Mouse (Mus musculus) lung, postnatal 0 days (tissue): ENCODE measurements around the gene Ginm1. TPM values are rescaled to one million over a fixed set of nuclear protein-coding genes. Genes with fewer than 3 reads are reported as not detected.

Experiments used
- ATAC-seq: fragments of 200-750 bp; cut with Nextera tagmentation; 2 replicates; pipeline ENCODE4 v1.8.0; 2017; ENCODE audit warnings: moderate library complexity
- DNase-seq: peaks from one replicate; pipeline ENCODE4 v3.0.0-alpha.2; 2016; ENCODE audit warnings: low spot score
- H3K27ac ChIP-seq: fragments of 300-500 bp; sonication (generic); 2 replicates; pipeline ENCODE4 v1.5.1; 2014; ENCODE audit warnings: antibody characterized with exemption, mild to moderate bottlenecking, low read length, mixed read lengths
- H3K27me3 ChIP-seq: fragments of 300-500 bp; sonication (generic); replicated peaks from 2 replicates; pipeline ENCODE4 v1.6.1; 2014; ENCODE audit warnings: low read length, mixed read lengths; ENCODE audit not compliant: insufficient read depth
- H3K36me3 ChIP-seq: fragments of 300-500 bp; sonication (generic); 2 replicates; pipeline ENCODE4 v1.6.1; 2014; ENCODE audit warnings: low read length, mixed read lengths; ENCODE audit not compliant: insufficient read depth
- H3K4me1 ChIP-seq: fragments of 300-500 bp; sonication (generic); 2 replicates; pipeline ENCODE4 v1.6.1; 2014; ENCODE audit warnings: antibody characterized with exemption, low read depth, low read length, mixed read lengths; ENCODE audit not compliant: insufficient read depth
- H3K4me2 ChIP-seq: fragments of 300-500 bp; sonication (generic); replicated peaks from 2 replicates; pipeline ENCODE4 v1.6.1; 2014; ENCODE audit warnings: low read depth, mild to moderate bottlenecking, low read length, moderate library complexity, mixed read lengths
- H3K4me3 ChIP-seq: fragments of 300-500 bp; sonication (generic); 2 replicates; pipeline ENCODE4 v1.5.1; 2014; ENCODE audit warnings: low read depth, low read length
- H3K9ac ChIP-seq: fragments of 300-500 bp; sonication (generic); replicated peaks from 2 replicates; pipeline ENCODE4 v1.6.1; 2014; ENCODE audit warnings: low read depth, mild to moderate bottlenecking
- H3K9me3 ChIP-seq: fragments of 300-500 bp; sonication (generic); 2 replicates; pipeline ENCODE4 v1.6.1; 2016; ENCODE audit warnings: low read length, mixed read lengths
- CTCF ChIP-seq: IDR thresholded peaks from 2 replicates; pipeline ENCODE4 v1.5.1; 2016; ENCODE audit warnings: antibody characterized with exemption, mild to moderate bottlenecking
- EP300 ChIP-seq: IDR thresholded peaks from 2 replicates; pipeline ENCODE4 v1.6.1; 2016; ENCODE audit warnings: antibody characterized with exemption, mild to moderate bottlenecking, control low read depth
- WGBS: fragments of 180-500 bp; shearing (Covaris S2); extraction: QIAGEN DNeasy Blood & Tissue Kit; methylation state at CpG from one replicate; pipeline ENCODE4 v1.1.7; 2014; 5-methylcytosine and 5-hydroxymethylcytosine counted together
- polyA plus RNA-seq: library from polyadenylated mRNA; unstranded; fragments of >200 nt; fragmentation: Nextera tagmentation; extraction: Ambion mirVana; gene quantifications from 2 replicates; pipeline ENCODE4 v1.2.1, GENCODE M21; 2015

The Ginm1 gene
- polyA plus RNA-seq, 1 experiment from 2014 or later, result 167 TPM

- Histone ChIP-seq H3K9me3 (no peaks in the 10 kb centered on the region), H3K4me1 (no peaks in the 10 kb centered on the region), H3K4me2 (no peak overlapping the region), H3K9ac (no peak overlapping the region), H3K4me3 (no peak overlapping the region), H3K27ac (no peak overlapping the region), H3K36me3 (peaks cover 29% of the 10 kb centered on the region), H3K27me3 (no peaks in the 10 kb centered on the region)
- DNase-seq, result no peak
- 85% methylated on average over 4 of the region's 4 CpGs for WGBS
- ATAC-seq, result no peak
- TF ChIP-seq CTCF (no peak), EP300 (no peak)
Measured at GRCm38 (mm10) chr10:7818676-7819075, 26.1 kb upstream of the Ginm1 start.

GRCm38 (mm10) chr10:7816476-7816875 is 23.9 kb upstream of the Ginm1 start:
- H3K36me3 ChIP-seq, result peaks cover 21% of the 10 kb centered on the region
- TF ChIP-seq EP300, result no peak
- TF ChIP-seq CTCF, result no peak
- 74% methylated on average over 2 of the region's 2 CpGs for WGBS
- H3K9me3 ChIP-seq, result no peaks in the 10 kb centered on the region
- DNase-seq (no peak), ATAC-seq (no peak)
- H3K4me3 ChIP-seq, result no peak overlapping the region
- H3K27ac ChIP-seq, result no peak overlapping the region
- no peaks in the 10 kb centered on the region for H3K27me3 ChIP-seq
- no peak overlapping the region for H3K4me2 ChIP-seq
- H3K9ac ChIP-seq, result no peak overlapping the region
- H3K4me1 ChIP-seq, result no peaks in the 10 kb centered on the region

GRCm38 (mm10) chr10:7809937-7810336 is 17.3 kb upstream of the Ginm1 start:
- Histone ChIP-seq H3K4me3 (no peak overlapping the region), H3K9ac (no peak overlapping the region), H3K27ac (no peak overlapping the region), H3K36me3 (peaks cover 23% of the 10 kb centered on the region), H3K27me3 (no peaks in the 10 kb centered on the region), H3K4me1 (no peaks in the 10 kb centered on the region), H3K4me2 (no peak overlapping the region), H3K9me3 (no peaks in the 10 kb centered on the region)
- DNase-seq (peak; percentile 79), ATAC-seq (peak; percentile 21; the same call in 1 of the 2 replicates)
- TF ChIP-seq CTCF, result peak; percentile 76
- TF ChIP-seq EP300, result no peak
- WGBS, result 35% methylated on average over 2 of the region's 2 CpGs

- TF ChIP-seq CTCF (no peak), EP300 (no peak)
Measured at GRCm38 (mm10) chr10:7802519-7803140, 10.0 kb upstream of the Ginm1 start.

GRCm38 (mm10) chr10:7801258-7801657 is 8.6 kb upstream of the Ginm1 start:
- WGBS, result 85% methylated on average over 3 of the region's 3 CpGs
- Histone ChIP-seq H3K9ac (no peak overlapping the region), H3K27ac (no peak overlapping the region), H3K4me3 (no peak overlapping the region), H3K36me3 (peaks cover 48% of the 10 kb centered on the region), H3K27me3 (no peaks in the 10 kb centered on the region), H3K4me1 (no peaks in the 10 kb centered on the region), H3K4me2 (no peak overlapping the region), H3K9me3 (no peaks in the 10 kb centered on the region)
- TF ChIP-seq EP300 (no peak), CTCF (no peak)
- DNase-seq (no peak), ATAC-seq (no peak)

More at GRCm38 (mm10) chr10:7802519-7803140, 10.0 kb upstream of the Ginm1 start:
- Histone ChIP-seq H3K36me3 (peaks cover 48% of the 10 kb centered on the region), H3K4me3 (no peak overlapping the region), H3K27ac (no peak overlapping the region), H3K4me2 (no peak overlapping the region), H3K27me3 (no peaks in the 10 kb centered on the region), H3K9ac (no peak overlapping the region), H3K9me3 (no peaks in the 10 kb centered on the region), H3K4me1 (no peaks in the 10 kb centered on the region)
- ATAC-seq (no peak), DNase-seq (no peak)
- WGBS, result 86% methylated on average over 2 of the region's 2 CpGs

GRCm38 (mm10) chr10:7792254-7792750 is 322 bp downstream of the Ginm1 start:
- WGBS, result under 1% methylated on average over 10 of the region's 10 CpGs
- Histone ChIP-seq H3K27ac (peak overlapping the region; percentile 67), H3K9me3 (no peaks in the 10 kb centered on the region), H3K4me1 (peaks cover 5% of the 10 kb centered on the region; the same call in 1 of the 2 replicates), H3K4me2 (peak overlapping the region; percentile 54), H3K27me3 (no peaks in the 10 kb centered on the region), H3K4me3 (peak overlapping the region; percentile 78), H3K36me3 (no peaks in the 10 kb centered on the region), H3K9ac (peak overlapping the region; percentile 81)
- TF ChIP-seq EP300 (no peak), CTCF (no peak)
- ATAC-seq (peak; percentile 37), DNase-seq (peak; percentile 13)
